Mouse (Mus musculus) heart, postnatal 0 days (tissue): ENCODE measurements around the gene Psap. TPM values are rescaled to one million over a fixed set of nuclear protein-coding genes. Genes with fewer than 3 reads are reported as not detected.

Experiments
- ATAC-seq: fragments of 200-750 bp; cut with Nextera tagmentation; 2 replicates; pipeline ENCODE4 v1.8.0; 2017; ENCODE audit warnings: low read depth, moderate number of reproducible peaks, moderate library complexity; ENCODE audit not compliant: insufficient read depth
- DNase-seq: peaks from one replicate; pipeline ENCODE4 v3.0.0-alpha.2; 2016; ENCODE audit warnings: low spot score
- H3K27ac ChIP-seq: fragments of 300-500 bp; sonication (generic); 2 replicates; pipeline ENCODE4 v1.5.1; 2014; ENCODE audit warnings: low read depth, mild to moderate bottlenecking
- H3K27me3 ChIP-seq: fragments of 300-500 bp; sonication (generic); 2 replicates; pipeline ENCODE4 v1.6.1; 2014; ENCODE audit warnings: low read length, mixed read lengths; ENCODE audit not compliant: control insufficient read depth, insufficient read depth
- H3K36me3 ChIP-seq: fragments of 300-500 bp; sonication (generic); replicated peaks from 2 replicates; pipeline ENCODE4 v1.6.1; 2014; ENCODE audit warnings: low read length, mixed read lengths; ENCODE audit not compliant: control insufficient read depth, insufficient read depth
- H3K4me1 ChIP-seq: fragments of 300-500 bp; sonication (generic); 2 replicates; pipeline ENCODE4 v1.6.1; 2014; ENCODE audit warnings: antibody characterized with exemption; ENCODE audit not compliant: control insufficient read depth, insufficient read depth
- H3K4me2 ChIP-seq: fragments of 300-500 bp; sonication (generic); 2 replicates; pipeline ENCODE4 v1.6.1; 2014; ENCODE audit warnings: low read depth, mild to moderate bottlenecking, low read length, moderate library complexity
- H3K4me3 ChIP-seq: fragments of 300-500 bp; sonication (generic); 2 replicates; pipeline ENCODE4 v1.5.1; 2014; ENCODE audit warnings: low read depth, low read length
- H3K9ac ChIP-seq: fragments of 300-500 bp; sonication (generic); replicated peaks from 2 replicates; pipeline ENCODE4 v1.6.1; 2014; ENCODE audit warnings: low read depth, low read length, mixed read lengths
- H3K9me3 ChIP-seq: fragments of 300-500 bp; sonication (generic); replicated peaks from 2 replicates; pipeline ENCODE4 v1.6.1; 2016; ENCODE audit warnings: low read length; ENCODE audit not compliant: control insufficient read depth
- CTCF ChIP-seq: IDR thresholded peaks from 2 replicates; pipeline ENCODE4 v1.5.1; 2016; ENCODE audit warnings: antibody characterized with exemption, control low read depth, low read depth
- EP300 ChIP-seq: IDR thresholded peaks from 2 replicates; pipeline ENCODE4 v1.6.1; 2016; ENCODE audit warnings: antibody characterized with exemption, low read depth
- WGBS: fragments of 180-500 bp; shearing (Covaris S2); extraction: QIAGEN DNeasy Blood & Tissue Kit; methylation state at CpG from one replicate; pipeline ENCODE4 v1.1.7; 2014; 5-methylcytosine and 5-hydroxymethylcytosine counted together
- polyA plus RNA-seq: library from polyadenylated mRNA; unstranded; fragments of >200 nt; fragmentation: Nextera tagmentation; extraction: Ambion mirVana; gene quantifications from 2 replicates; pipeline ENCODE4 v1.2.1, GENCODE M21; 2015
- total RNA-seq: library from RNA; depleted of rRNA; stranded (reverse); fragments of >200 nt; gene quantifications from 2 replicates; pipeline ENCODE4 v1.2.3, GENCODE M21; 2014; ENCODE audit warnings: low replicate concordance

The Psap gene
- total and polyA plus RNA-seq, 2 experiments from 2014 or later: 139 to 479 TPM

GRCm38 (mm10) chr10:60269141-60270064 is 8.0 kb upstream of the Psap start:
- Histone ChIP-seq H3K4me3 (no peak overlapping the region), H3K4me2 (no peak overlapping the region), H3K27me3 (no peaks in the 10 kb centered on the region), H3K9ac (no peak overlapping the region), H3K9me3 (no peaks in the 10 kb centered on the region), H3K4me1 (0 out of 2 replicates have a peak, but pooled peaks cover 4% of the 10 kb centered on the region), H3K27ac (peak overlapping the region; percentile 66), H3K36me3 (no peaks in the 10 kb centered on the region)
- TF ChIP-seq CTCF (no peak), EP300 (no peak)
- WGBS: 47% methylated on average over 13 of the region's 13 CpGs
- DNase-seq (peak; percentile 25), ATAC-seq (peak; percentile 54)

DNA sequence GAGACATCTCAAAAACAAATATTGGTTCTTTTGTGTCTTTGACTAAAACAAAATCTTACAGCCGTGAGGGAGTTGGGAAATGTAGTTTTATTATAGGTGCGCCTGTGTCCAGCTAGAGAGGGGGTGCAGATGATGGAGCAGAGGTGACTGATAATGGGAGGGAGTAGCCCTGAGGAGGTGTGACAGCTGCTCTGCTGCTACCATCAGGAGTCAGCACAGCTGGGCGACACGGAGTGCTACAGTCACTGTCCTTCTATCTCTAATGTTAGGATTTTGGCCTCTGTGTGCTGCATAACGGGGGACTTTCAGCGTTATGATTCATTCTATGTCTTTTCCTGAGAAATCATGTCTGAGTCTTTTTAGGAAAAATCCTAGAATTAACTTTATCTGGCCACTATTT is 6.4 kb upstream of the Psap start:
- Histone ChIP-seq H3K36me3 (no peaks in the 10 kb centered on the region), H3K4me1 (0 out of 2 replicates have a peak, but pooled peaks cover 4% of the 10 kb centered on the region), H3K4me2 (no peak overlapping the region), H3K27me3 (no peaks in the 10 kb centered on the region), H3K27ac (no peak overlapping the region), H3K4me3 (no peak overlapping the region), H3K9me3 (no peaks in the 10 kb centered on the region), H3K9ac (no peak overlapping the region)
- WGBS: 66% methylated on average over 6 of the region's 6 CpGs
- ATAC-seq: no peak
- no peak for DNase-seq
- TF ChIP-seq EP300 (no peak), CTCF (no peak)

- Histone ChIP-seq H3K9me3 (no peaks in the 10 kb centered on the region), H3K36me3 (no peaks in the 10 kb centered on the region), H3K4me1 (peaks cover 7% of the 10 kb centered on the region; the same call in 1 of the 2 replicates), H3K9ac (no peak overlapping the region), H3K27ac (no peak overlapping the region), H3K27me3 (no peaks in the 10 kb centered on the region), H3K4me2 (no peak overlapping the region), H3K4me3 (no peak overlapping the region)
- peak; percentile 19 for DNase-seq
- 25% methylated on average over 6 of the region's 6 CpGs for WGBS
- no peak for ATAC-seq
- TF ChIP-seq EP300: no peak
- TF ChIP-seq CTCF: no peak
Observed at GRCm38 (mm10) chr10:60272241-60272640, 5.2 kb upstream of the Psap start.

DNA sequence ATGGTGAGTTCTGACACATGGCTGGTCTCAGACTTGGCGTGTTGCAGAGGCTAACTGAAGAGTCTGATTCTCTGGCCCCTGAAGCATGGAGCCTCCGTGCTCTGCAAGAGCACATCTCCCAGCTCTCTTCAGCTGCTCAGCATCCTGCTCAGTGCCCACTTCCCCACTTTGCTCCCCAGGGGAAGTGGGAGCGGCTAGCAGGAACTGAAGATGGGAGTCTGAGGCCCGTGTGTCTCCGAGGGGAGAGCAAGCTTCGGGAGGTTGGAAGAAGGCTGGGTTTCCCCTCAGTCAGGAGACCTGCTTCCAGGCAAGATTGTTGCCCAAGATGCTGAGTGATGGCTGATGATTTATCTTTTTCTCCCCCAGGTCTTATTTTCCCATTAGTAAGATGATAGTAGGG is 4.0 kb upstream of the Psap start:
- H3K4me1 ChIP-seq: peaks cover 12% of the 10 kb centered on the region; the same call in 1 of the 2 replicates
- H3K9me3 ChIP-seq: no peaks in the 10 kb centered on the region
- 53% methylated on average over 6 of the region's 6 CpGs for WGBS
- DNase-seq (no peak), ATAC-seq (no peak)
- H3K9ac ChIP-seq: no peak overlapping the region
- H3K27me3 ChIP-seq: no peaks in the 10 kb centered on the region
- no peaks in the 10 kb centered on the region for H3K36me3 ChIP-seq
- no peak for TF ChIP-seq EP300
- TF ChIP-seq CTCF: no peak
- H3K4me3 ChIP-seq: no peak overlapping the region
- no peak overlapping the region for H3K27ac ChIP-seq
- H3K4me2 ChIP-seq: no peak overlapping the region

- H3K9me3 ChIP-seq: no peaks in the 10 kb centered on the region
- WGBS: 6% methylated on average over 13 of the region's 13 CpGs
- TF ChIP-seq EP300 (no peak), CTCF (no peak)
- 0 out of 2 replicates have a peak, but pooled peaks cover 4% of the 10 kb centered on the region for H3K36me3 ChIP-seq
- peak overlapping the region; percentile 88 for H3K9ac ChIP-seq
- no peak for ATAC-seq
- H3K4me1 ChIP-seq: peaks cover 52% of the 10 kb centered on the region
- H3K4me2 ChIP-seq: peak overlapping the region; percentile 90
- peak overlapping the region; percentile 89 for H3K27ac ChIP-seq
- H3K4me3 ChIP-seq: peak overlapping the region; percentile 89
- H3K27me3 ChIP-seq: no peaks in the 10 kb centered on the region
- DNase-seq: no peak
Observed at GRCm38 (mm10) chr10:60278006-60278399, 576 bp downstream of the Psap start.
